Mouse (Mus musculus) layer of hippocampus, postnatal 10 days (tissue): ENCODE measurements at regions not wholly inside any gene's neighbourhood (a gene's known extent, or its start where the extent isn't known, plus 50 kb on each side); places are given as distances from the start of the nearest gene placed in this dataset.

Experiments
- DNase-seq, 2 experiments: peaks; one replicate each; pipeline ENCODE4 v3.0.0; 2021; ENCODE audit warnings: low spot score in 2 of 2

DNA sequence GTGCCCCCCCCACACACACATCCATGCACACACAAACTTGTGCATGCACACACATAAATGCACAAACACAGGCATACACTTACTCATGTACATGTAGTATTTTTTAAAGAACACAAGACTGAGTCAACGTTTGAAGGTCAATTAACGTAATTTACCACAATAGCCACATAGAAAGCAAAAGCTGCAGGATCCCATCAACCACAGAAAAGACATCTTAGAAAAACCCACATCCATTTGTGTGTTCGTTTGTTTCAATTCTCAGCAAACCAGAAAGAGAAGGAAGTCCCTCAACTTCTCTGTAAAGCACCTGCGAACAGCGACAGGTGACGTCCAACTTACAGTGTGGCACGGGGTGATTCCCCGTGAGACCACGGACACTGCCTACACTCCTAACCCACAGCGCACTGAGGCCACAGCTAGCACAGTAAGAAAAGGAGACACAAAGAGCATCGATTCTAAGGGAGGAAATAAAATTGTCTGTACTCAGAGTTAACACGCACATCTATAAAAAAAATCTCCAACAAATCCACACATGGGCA is 53.8 kb downstream of the Dio3 start:
- DNase-seq, result no peak

DNA sequence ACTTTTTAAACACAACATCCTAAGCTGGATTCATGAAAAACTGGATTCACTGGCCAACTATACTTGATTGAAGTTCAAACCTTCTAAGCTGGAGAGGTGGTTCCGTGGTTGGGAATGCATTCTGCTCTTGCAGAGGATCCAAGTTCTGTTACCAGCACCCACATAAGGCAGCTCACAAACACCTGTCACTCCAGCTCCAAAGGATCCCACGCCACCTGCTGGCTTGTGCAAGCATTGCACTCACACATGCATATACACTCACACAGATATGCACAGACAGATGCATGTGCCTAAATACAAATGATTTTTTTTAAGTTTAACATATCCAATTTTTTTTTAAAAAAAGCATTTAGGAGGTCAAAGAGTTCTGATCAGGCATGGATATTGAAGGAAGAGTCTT is 55.7 kb downstream of the Dio3 start:
- no peak for DNase-seq

DNA sequence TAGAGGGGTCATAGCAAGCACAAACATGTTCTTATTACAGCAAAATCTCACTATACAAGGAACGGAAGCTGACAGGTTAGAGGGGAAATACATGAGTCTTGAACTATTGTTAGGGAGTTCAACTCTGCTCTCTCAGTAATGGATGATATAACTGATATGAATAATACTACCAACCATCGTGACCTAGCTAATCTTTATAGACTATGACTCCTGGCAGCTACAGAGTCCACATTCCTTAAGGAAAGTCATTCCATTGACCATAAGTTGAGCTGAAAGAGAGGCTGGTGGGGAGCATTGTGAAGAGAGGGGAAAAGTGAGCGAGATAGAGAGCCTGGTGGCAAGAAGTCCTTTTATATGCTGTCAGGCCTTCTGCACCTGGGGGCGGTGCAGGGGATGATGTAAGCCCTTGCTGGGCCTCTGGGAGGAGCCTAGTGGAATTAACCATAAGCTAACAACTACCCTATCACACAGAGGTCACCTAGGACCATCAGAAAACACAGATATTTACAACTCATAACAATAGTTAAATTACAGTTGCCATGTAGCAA is 65.5 kb downstream of the Dio3 start:
- DNase-seq, result no peak

DNA sequence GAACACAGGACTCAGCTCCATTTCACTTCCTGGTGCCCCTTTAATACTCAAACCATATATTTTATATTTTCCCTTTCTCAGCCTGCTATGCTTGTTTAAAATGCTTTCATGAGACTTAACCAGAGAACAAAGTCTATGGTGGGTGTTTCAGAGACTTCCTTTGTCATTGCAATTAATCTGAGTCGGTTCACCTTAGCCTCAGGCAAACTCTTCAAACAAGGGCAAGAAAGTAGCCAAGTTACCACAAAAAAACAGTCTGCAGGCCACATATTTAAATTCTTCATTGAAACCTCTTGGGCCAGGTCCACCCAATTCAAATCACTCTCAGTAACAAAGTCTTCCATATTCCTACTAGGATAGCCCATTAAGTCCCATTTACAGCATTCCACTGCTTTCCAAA is 70.8 kb downstream of the Dio3 start:
- DNase-seq, result no peak

DNA sequence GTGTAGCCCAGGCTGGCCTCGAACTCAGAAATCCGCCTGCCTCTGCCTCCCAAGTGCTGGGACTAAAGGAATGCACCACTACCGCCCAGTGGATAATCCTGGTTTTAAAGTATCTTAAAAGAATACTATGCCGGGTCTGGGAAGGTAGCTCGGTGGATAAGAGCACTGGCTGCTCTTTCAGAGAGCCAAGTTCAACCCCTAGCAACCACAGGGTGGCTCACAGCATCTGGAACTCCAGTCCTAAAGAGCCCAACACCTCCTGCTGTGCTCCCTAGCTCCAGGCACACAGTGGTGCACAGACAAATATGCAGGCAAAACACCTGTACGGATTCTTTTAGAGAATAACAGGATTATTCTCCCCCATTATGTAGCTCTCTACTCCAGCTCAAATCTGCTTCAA is 77.0 kb downstream of the Dio3 start:
- no peak for DNase-seq

DNA sequence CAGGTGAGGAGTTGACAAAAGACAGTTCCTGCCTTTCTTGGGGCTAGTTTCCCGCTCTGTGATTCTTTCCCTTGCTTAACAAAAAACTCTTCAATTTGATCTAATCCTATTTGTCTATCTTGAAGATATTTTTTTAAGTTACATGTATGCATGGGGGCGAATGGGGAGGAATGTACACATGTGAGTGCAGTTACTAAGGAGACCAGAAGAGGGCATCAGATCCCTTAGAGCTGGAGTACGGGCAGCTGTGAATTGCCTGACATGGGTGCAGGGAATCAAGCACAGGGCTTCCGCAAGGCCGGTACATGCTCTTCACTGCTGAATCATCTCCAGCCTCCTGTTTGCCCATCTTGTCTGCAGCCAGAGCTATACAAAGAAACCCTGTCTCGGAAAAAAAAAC is 79.8 kb upstream of the Ppp2r5c start:
- no peak for DNase-seq

DNA sequence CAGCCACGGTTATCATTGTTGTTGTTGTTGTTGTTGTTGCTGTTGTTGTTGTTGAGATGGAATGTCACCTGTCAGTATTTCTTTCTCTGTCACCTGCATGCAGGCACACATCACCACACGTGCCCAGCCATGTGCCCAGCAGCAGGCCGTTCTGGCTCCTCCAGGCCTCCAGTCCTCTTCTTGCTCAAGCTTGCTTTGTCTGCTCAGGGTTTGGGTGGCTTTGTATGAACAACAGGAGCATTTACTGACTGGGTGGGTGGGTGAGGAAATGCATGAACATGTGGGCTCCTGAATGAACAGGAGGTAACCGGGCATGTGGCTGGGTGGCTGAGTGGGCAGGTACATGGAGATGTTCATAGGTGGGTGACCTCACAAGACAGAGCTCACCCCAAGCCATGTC is 79.1 kb upstream of the Ppp2r5c start:
- DNase-seq, result no peak

DNA sequence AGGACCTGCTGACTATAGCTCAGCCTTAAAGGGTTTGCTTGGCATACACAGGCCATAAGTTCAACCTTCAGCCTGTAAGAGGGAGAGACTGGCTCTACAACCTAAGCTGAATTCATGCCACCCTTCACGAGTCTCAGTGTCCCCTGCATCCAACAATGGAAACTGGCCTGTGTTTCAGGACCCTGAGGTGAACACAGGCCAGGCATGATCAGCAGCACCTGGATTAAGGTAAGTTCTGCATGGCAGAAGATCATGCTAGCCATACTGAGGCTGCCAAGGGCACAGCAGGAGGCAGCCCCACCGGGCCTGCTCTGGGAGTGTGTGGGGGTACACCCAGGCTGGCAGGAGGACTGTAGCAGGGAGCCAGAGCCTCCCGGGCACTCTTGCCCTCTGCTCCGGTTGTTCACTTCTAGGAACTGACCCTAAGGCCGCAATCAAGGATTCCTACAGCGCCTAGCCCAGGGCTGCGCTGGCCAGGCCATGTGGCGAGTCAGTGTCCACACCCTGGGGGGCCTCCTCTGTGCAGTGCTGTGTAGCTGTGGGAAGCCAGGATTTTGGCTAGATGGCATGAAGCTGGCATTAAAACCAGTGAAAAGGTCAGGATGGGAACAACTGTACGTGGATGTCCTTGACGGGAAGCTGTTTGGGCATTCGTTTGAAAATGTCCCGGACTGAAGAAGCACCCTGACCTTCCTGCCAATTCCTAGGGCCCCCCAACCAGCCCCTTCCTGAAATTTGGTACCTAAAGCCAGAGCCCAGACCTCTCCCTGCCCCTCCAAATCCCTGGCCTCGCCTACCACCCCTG is 74.8 kb upstream of the Ppp2r5c start:
- DNase-seq, result no peak

DNA sequence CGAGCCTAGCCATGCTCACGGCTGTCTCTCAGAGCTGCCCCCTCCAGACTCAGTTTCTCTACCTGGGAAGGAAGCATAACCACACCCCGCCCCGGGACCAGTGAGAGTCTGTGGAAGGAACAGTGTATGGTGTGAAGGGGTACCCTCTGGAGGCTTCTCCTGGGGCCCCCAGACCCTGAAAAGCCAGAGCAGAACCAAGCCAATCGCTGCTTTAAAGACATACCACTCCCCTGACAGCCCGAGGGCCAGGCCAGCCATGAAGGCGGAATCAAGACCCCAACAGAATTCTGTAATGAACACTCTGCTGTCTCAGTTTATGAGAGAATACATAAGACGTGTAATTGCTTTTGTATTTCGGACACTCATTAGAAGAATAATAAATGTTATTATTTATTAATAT is 73.9 kb upstream of the Ppp2r5c start:
- peak in 1 of 2 experiments; percentile 29 for DNase-seq

DNA sequence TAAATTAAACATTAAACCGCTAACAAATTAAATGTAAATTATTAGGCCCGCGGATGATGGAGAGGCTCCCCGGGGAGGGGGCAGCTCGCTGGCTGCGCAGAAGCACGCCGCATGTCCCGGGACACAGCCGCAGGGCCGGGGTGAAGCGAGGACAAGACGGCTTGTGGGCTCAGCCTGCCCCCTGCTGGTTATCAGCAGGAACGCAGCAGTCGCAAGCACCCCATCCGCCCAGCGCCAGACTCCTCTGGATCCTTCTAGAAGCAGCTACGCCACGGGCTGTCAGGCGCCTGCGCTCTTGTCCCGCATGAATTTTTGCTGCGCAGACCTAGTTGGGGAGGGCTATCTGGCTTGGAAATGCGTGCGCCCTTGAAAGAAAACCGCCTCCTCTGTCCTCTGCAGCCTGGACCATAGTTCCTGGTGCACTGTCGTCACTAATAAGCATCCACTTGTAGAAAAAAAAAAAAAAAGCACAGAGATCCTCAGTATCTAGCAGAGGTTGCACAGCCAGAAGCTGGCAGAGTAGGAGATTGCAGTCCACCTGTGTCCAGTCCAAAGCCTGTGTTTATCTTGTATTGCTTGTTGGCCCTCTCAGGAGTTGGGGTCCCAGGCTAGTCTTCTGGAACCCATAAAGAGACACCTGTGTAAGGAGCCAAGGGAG is 73.4 kb upstream of the Ppp2r5c start:
- DNase-seq, result peak; percentile 92 to 93

DNA sequence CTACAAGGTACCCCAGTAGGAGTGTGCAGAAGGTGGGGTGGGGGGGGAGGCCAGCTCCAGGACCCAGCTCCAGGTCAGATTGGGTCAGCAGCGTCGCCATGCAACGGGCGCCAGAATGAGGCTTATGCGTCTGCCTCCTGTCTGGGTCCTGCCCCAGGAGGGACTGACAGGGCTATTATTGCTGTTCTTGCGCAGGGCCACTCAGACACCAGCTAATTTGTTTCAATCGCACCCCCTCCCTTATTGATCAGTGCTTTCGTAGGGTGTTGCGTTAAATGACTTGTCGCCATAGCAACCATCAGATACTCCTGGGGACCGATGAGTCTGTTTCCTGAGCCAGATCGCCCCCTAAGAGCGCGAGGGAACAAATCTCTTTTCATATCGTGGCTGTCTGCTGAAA is 71.8 kb upstream of the Ppp2r5c start:
- DNase-seq, result no peak

DNA sequence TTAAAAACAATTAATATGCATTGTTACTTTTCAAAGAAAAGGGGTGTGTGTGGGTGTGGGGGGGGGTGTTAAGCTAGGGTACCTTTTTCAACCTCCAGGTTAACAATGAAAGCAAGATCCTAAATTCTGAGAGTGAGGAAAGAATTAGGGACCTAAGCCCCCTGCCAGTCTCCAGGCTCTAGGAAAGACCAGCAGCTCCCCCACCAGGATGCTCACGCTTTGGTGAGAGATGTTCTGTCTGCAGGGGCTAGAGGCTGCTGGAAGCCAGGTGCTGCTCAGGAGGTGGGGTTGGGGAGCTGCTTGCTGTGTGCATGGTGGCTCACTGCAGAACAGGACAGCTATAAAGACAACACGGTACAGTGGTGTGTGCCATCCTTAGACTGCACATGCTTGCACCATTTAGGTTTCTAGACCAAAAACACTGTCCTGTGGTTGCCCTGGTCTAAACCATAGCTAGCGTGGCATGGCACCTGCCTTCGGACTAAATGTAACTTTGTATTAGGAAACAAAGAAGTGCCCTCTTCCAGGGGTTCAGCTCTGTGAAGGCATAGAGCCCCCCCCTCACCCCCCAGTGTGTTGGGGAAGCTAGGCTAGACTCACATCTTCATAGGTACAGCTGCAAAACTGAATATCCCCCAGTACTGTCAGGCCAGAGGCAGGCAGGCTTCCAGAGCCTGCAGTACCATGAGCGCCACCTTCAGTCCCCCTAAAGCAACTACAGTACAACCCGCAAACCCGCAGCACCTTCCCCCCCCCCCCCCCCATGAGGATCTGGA is 70.7 kb upstream of the Ppp2r5c start:
- DNase-seq, result peak; percentile 41 to 43

DNA sequence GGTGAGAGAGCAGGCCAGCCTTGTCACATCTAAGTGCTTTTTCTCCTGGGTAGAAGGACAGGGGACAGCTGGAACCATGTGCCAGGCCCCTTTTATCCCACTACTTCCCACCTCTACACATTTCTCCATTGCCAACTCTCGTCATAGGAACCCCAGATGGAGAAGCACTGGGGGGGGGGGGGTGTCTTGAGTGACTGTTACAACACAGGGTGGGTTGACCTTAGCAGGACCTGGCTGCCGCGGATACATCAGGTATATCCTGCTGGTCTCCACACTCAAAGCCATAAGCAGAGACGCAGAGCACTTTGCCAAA is 70.1 kb upstream of the Ppp2r5c start:
- DNase-seq, result no peak

DNA sequence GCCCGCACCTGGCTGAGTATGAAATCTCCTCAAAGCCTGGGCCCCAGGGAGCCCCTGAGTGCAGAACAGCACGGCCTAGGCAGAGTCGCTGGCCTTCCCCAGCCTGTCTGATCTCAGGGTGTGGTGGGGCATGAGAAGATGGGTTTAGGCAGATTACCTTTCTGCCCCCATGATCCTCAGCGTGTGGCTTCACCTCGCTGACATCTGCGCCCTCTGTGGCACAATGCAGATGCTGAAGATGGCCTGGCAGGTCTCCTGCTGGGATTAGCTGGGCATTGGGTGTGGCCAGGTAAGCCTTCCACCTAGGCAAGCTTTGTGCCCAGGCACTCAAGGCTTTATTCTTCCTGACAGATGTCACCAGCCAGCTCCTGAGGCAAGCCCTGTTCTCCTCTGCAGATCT is 69.6 kb upstream of the Ppp2r5c start:
- no peak for DNase-seq

DNA sequence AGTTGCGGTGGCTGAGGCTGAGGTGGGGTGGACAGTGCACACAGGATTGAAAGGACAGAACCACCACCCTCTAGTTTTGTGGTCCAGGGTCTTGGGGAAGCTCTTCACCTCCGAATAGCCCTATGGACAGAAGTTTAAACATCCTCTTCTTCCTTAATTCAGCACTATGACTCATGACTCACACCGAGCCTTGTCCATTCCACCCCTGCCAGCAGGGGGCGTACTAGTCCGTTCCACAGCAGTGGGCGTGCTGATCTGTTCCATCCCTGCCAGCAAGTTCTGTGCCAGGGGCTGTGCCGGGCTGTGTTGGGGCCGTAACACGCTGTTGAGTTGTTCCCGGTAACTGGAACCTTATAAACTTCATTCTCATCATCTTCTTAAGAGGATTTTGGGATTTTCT is 69.2 kb upstream of the Ppp2r5c start:
- DNase-seq, result peak; percentile 55 to 57

DNA sequence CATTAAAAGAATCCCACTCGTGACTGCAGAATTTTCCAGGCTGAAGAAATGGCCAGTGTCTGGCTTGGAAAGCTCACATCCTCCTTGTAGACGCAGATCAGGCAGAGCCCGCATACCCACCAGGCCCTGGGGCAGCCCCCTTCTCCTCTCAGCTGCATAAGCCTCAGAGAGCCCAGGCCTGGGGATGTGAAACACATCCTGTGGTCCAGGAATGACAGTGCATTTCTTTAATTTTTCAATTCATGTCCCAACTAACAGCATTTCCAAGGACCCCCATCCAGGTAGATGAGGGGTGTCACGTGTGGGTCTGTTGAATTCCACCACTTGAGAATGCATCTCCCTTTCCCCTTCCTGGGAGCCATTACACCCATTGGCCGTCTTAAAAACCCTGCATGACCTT is 68.6 kb upstream of the Ppp2r5c start:
- DNase-seq, result no peak

DNA sequence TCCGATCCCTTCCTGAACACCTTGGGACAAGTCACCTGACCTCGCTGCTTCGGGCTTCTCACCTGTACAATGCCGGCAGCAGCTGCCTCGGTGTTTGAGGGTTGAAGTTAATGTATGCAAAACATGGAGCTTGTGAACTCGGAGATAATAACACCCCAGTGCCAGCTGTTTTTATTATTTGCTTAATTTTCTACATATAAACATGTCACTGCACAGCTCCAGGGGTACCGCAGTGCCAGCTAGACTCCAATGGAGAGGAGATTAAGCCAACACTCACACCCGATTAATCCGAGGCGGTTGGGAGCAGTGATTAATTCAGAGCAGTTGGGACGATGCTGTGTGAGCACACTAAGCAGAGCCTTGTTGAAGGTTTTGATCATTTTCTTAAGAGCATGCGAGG is 67.2 kb upstream of the Ppp2r5c start:
- DNase-seq, result no peak

DNA sequence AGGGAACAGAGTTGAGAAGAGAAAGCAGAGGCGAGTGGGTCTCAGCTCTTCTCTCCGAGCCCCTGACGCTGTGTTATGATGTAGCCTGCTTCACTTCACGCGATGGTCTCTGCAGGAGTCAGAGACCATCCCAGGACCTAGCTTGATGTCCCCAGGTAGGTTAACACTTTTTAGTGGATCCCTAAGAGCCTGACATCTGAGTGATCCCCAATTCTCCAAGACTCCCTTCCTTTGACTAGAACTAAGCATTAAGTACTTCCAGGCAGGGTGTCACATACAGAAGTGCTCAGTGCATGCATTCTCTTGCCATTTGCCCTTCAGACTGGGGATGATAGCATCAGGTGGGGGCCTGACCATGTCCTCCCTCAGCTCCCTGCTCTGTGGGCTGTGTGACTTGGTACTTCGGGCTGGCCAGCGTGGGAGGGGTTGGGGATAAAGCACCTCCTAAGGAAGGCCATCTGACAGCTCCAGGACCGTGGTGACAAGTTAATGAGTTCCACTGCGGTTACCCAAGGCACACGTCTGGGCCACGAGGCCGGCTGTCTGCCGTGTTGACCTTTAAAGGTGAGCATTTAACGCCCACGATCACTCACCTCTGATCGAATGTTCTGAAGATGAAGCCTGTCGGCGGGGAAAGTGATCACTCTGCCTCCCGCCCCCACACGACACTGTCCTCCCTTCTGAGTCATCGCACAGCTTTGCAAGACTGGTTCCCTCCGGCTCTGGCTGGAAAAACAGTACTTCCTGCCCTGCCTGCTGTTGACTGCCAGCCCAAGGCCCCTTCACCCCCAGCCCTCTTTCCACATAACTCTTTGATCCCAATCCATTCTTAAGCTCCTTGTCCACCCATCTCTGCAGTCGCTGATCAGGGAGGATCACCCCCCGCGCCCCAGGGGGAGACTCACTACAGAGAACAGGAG is 65.8 kb upstream of the Ppp2r5c start:
- no peak for DNase-seq

DNA sequence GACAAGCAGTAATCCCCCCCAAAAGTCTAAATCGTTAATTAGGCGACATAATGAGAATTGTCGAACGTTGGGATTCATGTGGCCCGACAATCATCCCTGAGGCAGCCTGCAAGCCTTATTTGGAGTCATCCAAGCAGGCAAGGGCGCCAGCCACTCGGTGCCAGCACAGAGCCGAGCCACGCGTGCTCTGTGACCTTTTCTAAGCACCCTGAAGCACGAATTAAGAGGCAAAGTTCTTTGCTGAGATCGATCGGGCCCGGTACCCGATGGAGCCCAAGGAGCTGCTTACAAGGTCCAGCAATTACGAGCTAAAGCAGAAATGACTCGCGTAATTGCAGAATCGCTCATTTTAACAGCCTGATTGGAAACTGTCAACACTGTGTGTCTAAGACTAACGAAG is 61.9 kb upstream of the Ppp2r5c start:
- no peak for DNase-seq

DNA sequence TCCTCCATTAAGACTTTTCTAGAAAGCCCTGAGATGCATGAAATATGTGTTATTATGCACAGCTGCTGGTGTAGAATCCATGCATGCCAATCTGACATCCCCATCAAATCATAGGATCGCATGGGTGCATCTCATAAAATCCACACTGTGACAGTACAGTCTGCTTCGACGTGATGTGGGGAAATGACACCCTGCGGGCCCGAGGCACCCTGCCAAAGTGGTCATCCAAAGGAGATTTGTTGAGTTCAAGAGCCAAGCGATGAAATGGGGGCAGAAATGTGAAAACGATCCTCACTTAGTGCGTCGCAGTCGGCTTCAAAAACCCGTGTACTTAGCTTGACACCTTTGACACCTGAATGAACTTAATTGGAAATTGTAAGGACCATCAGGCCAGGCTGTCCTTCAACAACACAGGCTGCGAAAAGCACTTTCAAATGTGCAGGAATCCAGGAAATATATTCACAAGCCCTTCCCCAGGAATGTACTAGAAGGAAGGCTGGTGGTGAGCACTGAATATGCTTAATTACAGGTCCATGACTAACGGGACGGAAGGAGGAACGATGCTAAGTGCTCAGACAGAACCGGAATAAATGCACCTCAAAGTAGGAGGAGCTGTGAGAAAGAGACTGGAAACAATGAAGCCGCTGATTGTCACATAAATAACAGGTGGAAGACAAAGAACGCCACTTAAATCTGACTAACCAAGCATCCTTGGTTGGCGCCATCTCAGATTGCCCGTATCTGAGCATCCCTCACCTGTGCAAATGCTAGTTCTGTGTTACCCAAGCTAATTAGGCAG is 60.9 kb upstream of the Ppp2r5c start:
- DNase-seq, result no peak
